Mouse (Mus musculus): ENCODE results near the gene Dzip1l.

- TF ChIP-seq CTCF (IDR thresholded peaks at IDR 0.05; ENCODE audit: extremely low read depth, insufficient read depth, insufficient read length, insufficient replicate concordance): no peak
- no peak for TF ChIP-seq POLR2A (IDR thresholded peaks at IDR 0.05; ENCODE audit: low read depth, low read length)
These were observed 61.1 kb downstream of the Dzip1l start for GRCm38 (mm10) chr9:99690386-99690785.
